Mouse (Mus musculus): ENCODE measurements around the gene Plek. TPM values are rescaled to one million over a fixed set of nuclear protein-coding genes. Genes with fewer than 3 reads are reported as not detected.

Gene Plek
- polyA plus RNA-seq, 1 experiment from 2014 or later: 3.4 TPM

DNA sequence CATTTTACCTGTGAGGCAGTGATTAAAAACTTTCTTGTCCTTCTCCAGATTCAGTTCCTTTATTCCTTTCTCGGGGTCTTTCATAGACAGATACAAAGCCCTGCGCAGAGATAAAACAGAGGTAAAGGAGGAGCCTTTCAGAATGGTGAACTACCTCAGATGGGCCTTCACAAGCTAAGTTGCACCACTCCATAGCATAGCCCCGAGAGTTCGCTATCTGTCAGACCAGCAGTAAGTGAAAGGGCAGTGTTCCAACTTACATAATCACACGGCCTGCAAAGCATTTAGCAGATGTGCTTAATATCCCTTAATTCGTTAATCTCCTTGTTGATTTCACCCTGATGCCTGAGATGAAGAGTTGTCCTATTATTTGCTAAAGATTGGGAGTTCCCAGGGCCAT, 59.3 kb downstream of the Plek start:
- Histone ChIP-seq H3K36me3 (no peaks in the 10 kb centered on the region), H3K27ac (no peak overlapping the region), H3K4me1 (no peaks in the 10 kb centered on the region), H3K9me3 (replicated peaks) (no peaks in the 10 kb centered on the region), H3K27me3 (ENCODE audit: low read depth, poor library complexity, severe bottlenecking) (no peaks in the 10 kb centered on the region), H3K4me3 (no peak overlapping the region)
- 86% methylated on average over 6 of the region's 6 CpGs for WGBS
- no peak for DNase-seq (ENCODE audit: low spot score)

DNA sequence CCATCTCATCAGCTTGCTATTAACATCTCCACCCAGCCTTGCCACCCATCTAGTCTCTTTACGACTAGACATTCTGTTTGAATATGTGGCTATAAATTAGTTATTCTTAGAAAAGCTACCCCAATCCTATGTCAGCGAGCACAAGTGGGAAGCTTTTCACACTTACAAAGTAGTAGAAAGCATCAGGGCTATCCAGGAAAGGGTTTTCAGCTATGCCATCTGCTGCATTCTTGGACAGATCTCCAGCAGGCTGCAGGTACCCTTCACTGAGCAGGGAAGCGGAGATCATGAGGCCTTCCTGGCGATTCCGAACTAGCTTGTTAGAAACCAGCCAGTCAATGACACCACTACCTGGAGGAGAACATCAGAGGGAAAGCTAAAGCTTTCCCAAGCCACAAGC, 62.3 kb downstream of the Plek start:
- DNase-seq (ENCODE audit: low spot score): no peak
- Histone ChIP-seq H3K4me1 (no peaks in the 10 kb centered on the region), H3K27me3 (ENCODE audit: low read depth, poor library complexity, severe bottlenecking) (no peaks in the 10 kb centered on the region), H3K4me3 (no peak overlapping the region), H3K27ac (no peak overlapping the region), H3K36me3 (no peaks in the 10 kb centered on the region), H3K9me3 (replicated peaks) (no peaks in the 10 kb centered on the region)
- WGBS: 84% methylated on average over 5 of the region's 5 CpGs

DNA sequence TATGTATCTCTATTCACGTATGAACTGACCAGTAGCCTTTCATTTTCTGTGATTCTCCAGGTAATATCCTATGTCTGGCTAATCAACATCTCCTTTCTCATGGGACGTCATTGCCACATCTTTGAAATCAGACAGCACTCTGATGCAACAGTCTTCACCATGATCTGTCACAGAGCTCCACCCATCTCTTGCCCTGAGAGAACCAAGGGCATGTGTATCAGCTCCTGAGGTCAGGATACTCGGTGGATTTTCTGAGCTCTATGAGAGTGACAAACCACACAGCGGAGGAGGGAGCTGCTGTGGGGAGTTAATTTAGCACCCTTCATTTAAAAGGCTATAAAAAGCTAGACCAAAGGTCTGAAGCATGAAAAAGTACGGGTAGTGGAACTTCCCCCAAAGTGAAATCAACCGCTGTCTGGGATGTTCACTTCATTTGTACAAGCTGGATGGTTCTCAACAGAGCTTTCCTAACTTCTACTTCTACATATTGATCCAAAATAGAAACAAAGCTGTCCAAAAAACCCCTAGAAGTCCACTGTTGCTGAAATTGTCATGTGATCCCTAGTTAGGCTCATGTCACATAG, 64.3 kb downstream of the Plek start:
- Histone ChIP-seq H3K36me3 (no peaks in the 10 kb centered on the region), H3K4me1 (no peaks in the 10 kb centered on the region), H3K27me3 (ENCODE audit: low read depth, poor library complexity, severe bottlenecking) (no peaks in the 10 kb centered on the region), H3K27ac (no peak overlapping the region), H3K9me3 (replicated peaks) (no peaks in the 10 kb centered on the region), H3K4me3 (no peak overlapping the region)
- no peak for DNase-seq (ENCODE audit: low spot score)
- WGBS: 72% methylated on average over 6 of the region's 6 CpGs

DNA sequence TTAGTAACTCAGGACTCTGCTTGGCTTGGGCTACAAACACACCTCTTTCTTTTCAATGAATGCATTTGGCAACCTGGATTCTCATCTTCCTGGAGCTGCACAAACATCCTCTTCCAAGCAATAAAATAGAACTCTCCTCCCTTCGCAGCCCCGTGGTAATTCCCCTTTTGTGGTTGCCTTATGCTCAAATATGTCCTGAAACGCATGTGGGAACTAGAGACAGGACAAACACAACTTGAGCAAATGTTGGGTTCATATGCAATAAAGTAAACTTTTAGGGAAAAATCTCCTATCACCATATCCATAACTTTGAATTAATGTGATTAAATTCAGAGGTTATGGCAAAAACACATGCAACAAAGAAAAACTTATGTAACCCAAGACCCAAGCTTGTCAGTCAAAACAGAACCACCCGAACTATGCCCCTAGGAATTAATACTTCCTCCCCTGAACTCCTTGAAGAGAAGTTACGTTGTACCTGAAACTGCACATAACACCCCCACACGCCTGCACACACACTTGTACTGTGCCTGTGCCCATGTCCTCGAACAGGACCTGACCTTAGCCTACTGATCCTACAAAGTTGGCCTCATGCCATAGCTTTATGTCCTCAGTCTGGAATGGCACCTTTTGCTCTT, 65.5 kb downstream of the Plek start:
- no peaks in the 10 kb centered on the region for H3K4me1 ChIP-seq
- no peak overlapping the region for H3K4me3 ChIP-seq
- no peaks in the 10 kb centered on the region for H3K36me3 ChIP-seq
- H3K27me3 ChIP-seq (ENCODE audit: low read depth, poor library complexity, severe bottlenecking): no peaks in the 10 kb centered on the region
- H3K27ac ChIP-seq: no peak overlapping the region
- WGBS: 90% methylated on average over 7 of the region's 7 CpGs
- H3K9me3 ChIP-seq (replicated peaks): no peaks in the 10 kb centered on the region
- no peak for DNase-seq (ENCODE audit: low spot score)

DNA sequence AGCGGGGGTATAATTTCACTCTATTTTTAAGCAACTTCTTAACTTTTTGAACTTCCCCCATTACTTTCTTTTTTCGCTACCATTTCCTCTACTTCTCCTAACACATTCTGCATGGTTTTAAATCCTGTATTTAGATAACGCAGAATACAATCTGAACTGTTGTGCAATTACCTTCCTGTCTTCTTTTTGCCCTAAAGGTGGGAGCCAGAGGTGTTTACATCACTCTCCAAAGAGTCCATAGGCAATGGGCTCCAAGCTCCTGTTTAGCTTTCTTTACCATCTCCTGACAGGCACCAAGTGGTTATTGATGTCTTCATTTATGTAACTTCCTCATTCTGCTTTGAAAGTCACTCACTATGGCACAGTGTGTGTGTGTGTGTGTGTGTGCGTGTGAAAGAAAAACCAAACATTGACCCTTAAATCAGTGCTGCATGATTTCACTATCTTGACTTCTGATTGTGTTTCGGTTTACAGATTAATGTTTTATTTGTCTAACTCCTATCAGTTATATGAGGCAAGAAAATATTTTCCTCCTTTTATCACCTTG, 73.9 kb downstream of the Plek start:
- Histone ChIP-seq H3K9me3 (replicated peaks) (no peaks in the 10 kb centered on the region), H3K27ac (no peak overlapping the region), H3K27me3 (ENCODE audit: low read depth, poor library complexity, severe bottlenecking) (no peaks in the 10 kb centered on the region), H3K4me1 (no peaks in the 10 kb centered on the region), H3K4me3 (no peak overlapping the region), H3K36me3 (no peaks in the 10 kb centered on the region)
- no peak for DNase-seq (ENCODE audit: low spot score)
- WGBS: 91% methylated on average over 5 of the region's 5 CpGs

DNA sequence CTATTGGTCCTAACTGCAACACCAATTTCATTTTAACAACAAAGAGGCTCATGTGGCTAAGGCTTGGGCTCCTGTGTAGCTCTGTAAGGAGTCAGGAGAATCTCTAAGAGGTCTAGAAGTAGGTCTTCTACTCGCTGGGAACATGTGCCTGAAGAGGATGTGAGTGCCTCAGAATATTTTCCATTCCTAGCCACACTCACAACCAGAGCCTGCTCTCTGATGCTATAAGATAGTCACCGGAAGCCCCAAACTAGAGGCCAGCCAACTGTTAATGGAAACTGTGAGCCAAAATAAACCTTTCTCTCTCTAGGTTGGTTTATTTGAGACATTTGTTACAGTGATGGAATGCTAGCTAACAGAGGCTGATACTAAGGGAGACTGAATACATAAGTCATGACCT, 74.6 kb downstream of the Plek start:
- WGBS: 75% methylated on average over 2 of the region's 2 CpGs
- no peaks in the 10 kb centered on the region for H3K27me3 ChIP-seq (ENCODE audit: low read depth, poor library complexity, severe bottlenecking)
- no peaks in the 10 kb centered on the region for H3K36me3 ChIP-seq
- H3K27ac ChIP-seq: no peak overlapping the region
- no peak overlapping the region for H3K4me3 ChIP-seq
- no peak for DNase-seq (ENCODE audit: low spot score)
- H3K9me3 ChIP-seq (replicated peaks): no peaks in the 10 kb centered on the region
- no peaks in the 10 kb centered on the region for H3K4me1 ChIP-seq

DNA sequence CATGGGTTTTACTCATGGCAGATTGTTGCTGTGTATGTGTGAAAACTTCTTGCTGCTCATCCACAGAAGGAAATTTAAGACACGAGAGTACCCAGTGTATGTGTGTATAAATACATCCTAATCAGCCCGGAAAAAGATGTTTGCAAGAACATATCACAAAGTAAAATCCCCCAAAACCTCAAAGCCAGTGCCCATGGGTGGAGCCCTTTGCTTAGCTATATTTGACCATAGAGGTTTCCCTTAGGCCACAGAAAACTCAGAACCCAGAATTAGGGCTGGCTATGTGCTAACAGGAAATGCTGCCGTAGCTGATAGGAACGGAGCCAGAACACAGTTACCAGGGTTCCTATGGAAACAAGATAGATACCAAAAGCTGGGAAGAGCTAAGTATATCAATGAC, 75.2 kb downstream of the Plek start:
- 83% methylated on average over 4 of the region's 4 CpGs for WGBS
- Histone ChIP-seq H3K9me3 (replicated peaks) (no peaks in the 10 kb centered on the region), H3K4me1 (no peaks in the 10 kb centered on the region), H3K4me3 (no peak overlapping the region), H3K27ac (no peak overlapping the region), H3K27me3 (ENCODE audit: low read depth, poor library complexity, severe bottlenecking) (no peaks in the 10 kb centered on the region), H3K36me3 (no peaks in the 10 kb centered on the region)
- no peak for DNase-seq (ENCODE audit: low spot score)

DNA sequence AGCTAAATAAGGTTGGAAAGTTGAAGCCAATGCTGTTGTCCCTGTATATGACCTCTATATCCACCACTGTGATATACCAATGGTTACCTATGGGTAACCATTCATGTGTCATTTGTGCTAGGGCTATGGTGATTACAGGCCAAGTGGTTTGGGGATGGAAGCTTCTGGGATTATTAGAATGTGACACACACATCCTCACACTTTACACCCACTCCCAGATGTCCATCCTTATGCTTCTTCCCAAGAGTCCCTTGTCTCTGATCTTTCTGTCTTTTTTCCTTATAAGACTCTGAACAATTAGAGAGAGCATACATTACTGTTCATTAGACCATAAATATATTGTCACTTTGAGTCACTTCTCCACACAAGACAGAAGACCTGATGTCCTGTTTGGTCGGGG, 79.1 kb downstream of the Plek start:
- Histone ChIP-seq H3K4me3 (no peak overlapping the region), H3K27ac (no peak overlapping the region), H3K4me1 (no peaks in the 10 kb centered on the region), H3K36me3 (no peaks in the 10 kb centered on the region), H3K27me3 (ENCODE audit: low read depth, poor library complexity, severe bottlenecking) (no peaks in the 10 kb centered on the region), H3K9me3 (replicated peaks) (no peaks in the 10 kb centered on the region)
- 82% methylated on average over 1 of the region's 1 CpGs for WGBS
- no peak for DNase-seq (ENCODE audit: low spot score)

DNA sequence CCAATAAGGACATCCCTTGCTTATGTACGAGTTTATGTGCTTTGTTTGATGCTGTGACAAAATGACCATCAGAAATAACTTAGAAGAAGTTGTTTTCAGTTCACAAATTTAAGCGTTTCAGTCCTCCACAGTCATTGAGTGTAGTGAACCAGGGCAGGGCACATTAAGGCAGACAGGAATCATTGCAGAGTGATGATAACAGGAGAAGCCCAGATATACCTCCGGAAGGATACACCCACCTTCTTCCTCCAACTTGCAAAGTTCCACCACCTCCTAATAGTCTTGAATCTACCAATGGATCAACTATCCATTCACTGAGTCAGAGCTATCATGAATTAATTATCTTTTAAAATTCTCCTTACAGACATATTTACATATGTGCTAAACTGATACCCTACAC, 80.2 kb downstream of the Plek start:
- no peaks in the 10 kb centered on the region for H3K9me3 ChIP-seq (replicated peaks)
- 84% methylated on average over 3 of the region's 3 CpGs for WGBS

DNA sequence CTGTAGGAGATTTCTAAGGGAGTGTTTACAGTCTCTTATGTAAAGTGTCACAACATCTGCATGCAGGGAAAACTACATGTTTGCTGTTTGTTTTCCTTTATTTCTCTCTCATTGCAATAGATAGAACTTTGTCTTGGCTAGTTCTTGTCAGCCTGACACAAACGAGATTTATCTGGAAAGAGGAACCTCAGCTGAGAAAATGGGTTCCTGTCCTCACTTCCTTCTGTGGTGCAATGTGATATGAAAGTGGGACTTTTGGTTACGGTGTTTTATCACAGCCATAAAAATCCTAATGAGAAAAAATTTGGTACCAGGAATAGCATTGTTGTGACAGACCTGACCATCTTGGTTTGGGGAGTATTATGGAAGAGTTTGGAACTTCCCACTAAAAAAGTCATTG, 82.5 kb downstream of the Plek start:
- H3K27me3 ChIP-seq (ENCODE audit: low read depth, poor library complexity, severe bottlenecking): no peaks in the 10 kb centered on the region
- no peak overlapping the region for H3K4me3 ChIP-seq
- no peak for DNase-seq (ENCODE audit: low spot score)
- no peaks in the 10 kb centered on the region for H3K36me3 ChIP-seq
- no peak overlapping the region for H3K27ac ChIP-seq
- H3K4me1 ChIP-seq: no peaks in the 10 kb centered on the region
- WGBS: 84% methylated on average over 2 of the region's 2 CpGs
- no peaks in the 10 kb centered on the region for H3K9me3 ChIP-seq (replicated peaks)

More for the DNA sequence above, 80.2 kb downstream of the Plek start:
- Histone ChIP-seq H3K4me3 (no peak overlapping the region), H3K27me3 (ENCODE audit: low read depth, poor library complexity, severe bottlenecking) (no peaks in the 10 kb centered on the region), H3K27ac (no peak overlapping the region), H3K36me3 (no peaks in the 10 kb centered on the region), H3K4me1 (no peaks in the 10 kb centered on the region)
- DNase-seq (ENCODE audit: low spot score): no peak

DNA sequence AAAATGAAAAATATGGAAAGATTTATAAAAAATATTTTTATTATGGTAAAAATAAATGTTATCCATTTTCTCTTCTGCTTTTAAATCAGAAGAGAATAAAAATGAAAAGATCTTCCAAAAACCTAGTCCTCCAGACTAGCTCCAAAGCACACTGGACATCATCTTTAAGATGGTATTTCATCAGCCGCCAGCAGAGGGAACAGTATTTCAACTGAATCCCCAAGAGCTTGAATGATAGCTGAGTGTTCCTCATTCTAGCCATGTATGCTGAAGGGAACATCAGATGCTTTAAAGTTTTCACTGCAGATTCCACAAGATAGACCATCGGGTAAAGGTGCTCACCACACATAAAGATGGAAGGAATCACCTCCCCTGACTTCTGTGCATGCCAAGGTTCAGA, 84.4 kb downstream of the Plek start:
- WGBS: 50% methylated on average over 2 of the region's 2 CpGs
- Histone ChIP-seq H3K4me3 (no peak overlapping the region), H3K9me3 (replicated peaks) (no peaks in the 10 kb centered on the region), H3K4me1 (no peaks in the 10 kb centered on the region), H3K27me3 (ENCODE audit: low read depth, poor library complexity, severe bottlenecking) (no peaks in the 10 kb centered on the region), H3K36me3 (no peaks in the 10 kb centered on the region), H3K27ac (no peak overlapping the region)
- no peak for DNase-seq (ENCODE audit: low spot score)

DNA sequence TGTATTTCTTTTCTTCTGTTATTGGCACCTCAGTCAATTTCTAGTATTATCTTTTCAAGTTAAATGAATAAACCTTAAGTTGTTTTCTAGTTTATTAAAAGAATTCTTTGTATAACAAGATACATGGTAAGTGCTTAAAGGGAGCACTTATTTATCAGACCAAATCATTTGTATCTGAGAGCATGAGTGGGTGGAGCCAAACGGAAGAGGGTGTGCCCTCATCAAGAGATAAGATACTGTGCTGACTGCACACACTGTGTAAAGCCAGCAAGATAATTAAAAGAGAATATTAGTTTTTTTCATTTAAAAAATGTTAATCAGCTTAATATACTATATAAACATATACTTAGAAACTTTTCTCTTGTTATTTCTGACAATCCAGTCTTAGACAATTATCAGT, 93.7 kb downstream of the Plek start:
- no peaks in the 10 kb centered on the region for H3K9me3 ChIP-seq (replicated peaks)
- WGBS: 93% methylated on average over 1 of the region's 1 CpGs
- peaks cover 8% of the 10 kb centered on the region for H3K36me3 ChIP-seq
- DNase-seq (ENCODE audit: low spot score): no peak
- no peaks in the 10 kb centered on the region for H3K27me3 ChIP-seq (ENCODE audit: low read depth, poor library complexity, severe bottlenecking)
- H3K4me1 ChIP-seq: no peaks in the 10 kb centered on the region
- no peak overlapping the region for H3K27ac ChIP-seq
- H3K4me3 ChIP-seq: no peak overlapping the region

DNA sequence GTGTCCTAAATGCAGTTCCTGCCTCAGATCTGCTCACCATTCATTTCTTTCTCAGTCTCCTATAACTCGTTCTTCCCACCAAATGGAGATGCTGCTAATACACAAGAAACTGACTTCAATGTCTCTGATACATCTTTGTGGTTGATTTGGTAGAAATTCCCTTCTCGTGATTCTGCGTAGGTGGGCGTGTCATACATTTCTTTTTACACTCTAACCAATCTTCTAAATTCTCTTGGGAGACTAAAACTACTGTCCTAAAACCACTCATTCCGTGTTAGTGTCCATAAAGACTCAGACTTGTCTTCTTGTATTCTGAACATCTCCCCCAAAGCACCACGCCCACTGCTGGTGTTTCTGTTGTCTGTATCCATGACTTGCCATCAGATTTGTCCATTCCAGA, 95.2 kb downstream of the Plek start:
- DNase-seq (ENCODE audit: low spot score): no peak
- Histone ChIP-seq H3K27ac (no peak overlapping the region), H3K4me1 (no peaks in the 10 kb centered on the region), H3K9me3 (replicated peaks) (no peaks in the 10 kb centered on the region), H3K4me3 (no peak overlapping the region), H3K27me3 (ENCODE audit: low read depth, poor library complexity, severe bottlenecking) (no peaks in the 10 kb centered on the region), H3K36me3 (peaks cover 8% of the 10 kb centered on the region)
- WGBS: 96% methylated on average over 6 of the region's 6 CpGs

All from limb, embryonic 10.5 days (tissue).